Mouse (Mus musculus): ENCODE measurements at regions not wholly inside any gene's neighbourhood (a gene's known extent, or its start where the extent isn't known, plus 50 kb on each side); places are given as distances from the start of the nearest gene placed in this dataset.

DNA sequence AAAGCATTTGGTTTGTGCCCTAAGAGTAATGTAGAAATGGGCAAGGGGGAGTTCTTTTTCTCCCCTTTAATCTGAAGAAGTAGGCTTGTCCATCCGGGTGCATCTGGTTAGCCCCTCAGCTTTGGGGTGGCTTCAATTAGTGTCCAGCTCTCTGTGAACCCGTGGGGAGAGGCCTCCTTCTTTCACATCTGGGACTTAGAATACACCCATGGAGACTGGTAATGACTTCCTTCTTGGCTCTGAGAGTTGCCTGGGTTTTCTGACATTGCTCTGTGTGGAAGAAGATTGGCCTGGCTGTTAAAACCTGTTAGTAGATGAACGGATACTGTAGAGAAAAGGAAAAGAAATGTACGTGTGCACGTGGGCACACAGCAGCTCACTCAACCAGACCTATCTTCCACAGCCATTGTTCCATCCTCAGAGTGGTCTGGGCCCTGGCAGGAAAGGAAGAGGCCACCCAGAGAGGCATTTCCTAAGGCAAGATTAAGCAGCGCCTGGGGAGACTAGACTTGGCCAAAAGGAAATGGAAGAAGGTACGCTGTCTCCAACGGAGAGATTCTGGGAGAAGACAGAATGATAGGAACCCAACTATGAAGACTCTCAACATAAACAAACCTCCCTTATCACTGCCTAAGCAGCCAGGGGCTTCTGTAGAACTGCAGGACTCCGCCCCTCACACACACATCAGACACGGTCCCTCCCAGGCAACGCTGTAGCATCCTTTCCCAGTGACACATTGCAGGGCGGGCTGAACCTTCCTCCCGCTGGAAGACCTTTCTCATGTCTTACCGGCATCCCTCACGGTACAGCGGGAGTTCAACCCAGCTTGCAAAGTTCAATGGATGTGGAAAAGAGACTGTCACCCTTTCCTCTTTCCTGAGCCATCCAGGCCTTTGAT lies 372.4 kb downstream of the Foxo1 start:
- TF ChIP-seq CTCF (IDR thresholded peaks at IDR 0.05; ENCODE audit: insufficient read depth, low read length) (no peak), POLR2A (IDR thresholded peaks at IDR 0.05; ENCODE audit: borderline replicate concordance, extremely low read depth, low read depth, low read length) (no peak)
